Mouse (Mus musculus): ENCODE data around the gene Snx12.

DNA sequence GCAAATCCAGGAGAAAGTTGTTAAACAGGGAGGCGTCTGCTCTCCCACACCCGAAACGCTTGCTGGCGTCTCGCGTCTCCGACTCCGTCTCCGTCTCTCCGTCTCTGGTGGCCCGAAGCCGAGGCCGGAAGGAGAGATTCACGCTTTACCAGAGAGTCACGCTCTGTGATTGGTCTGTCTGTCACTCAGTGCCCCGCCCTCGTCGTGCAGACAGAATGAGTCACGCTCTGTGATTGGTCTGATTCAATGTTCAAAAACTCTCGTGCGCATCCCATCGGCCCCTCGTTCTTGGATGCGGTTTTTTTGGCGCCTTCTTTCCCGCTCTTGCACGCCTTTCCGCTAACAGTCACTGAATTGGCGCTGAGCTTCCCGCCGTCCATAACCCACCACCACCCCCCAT, 162.8 kb downstream of the Snx12 start, which contains the start of gene Tex11:
- TF ChIP-seq POLR2A (IDR thresholded peaks at IDR 0.05; ENCODE audit: insufficient read depth, low read depth, low read length) (no peak), CTCF (IDR thresholded peaks at IDR 0.05; ENCODE audit: insufficient read depth, low read depth, low read length) (no peak)
